In the genomic region with DNA sequence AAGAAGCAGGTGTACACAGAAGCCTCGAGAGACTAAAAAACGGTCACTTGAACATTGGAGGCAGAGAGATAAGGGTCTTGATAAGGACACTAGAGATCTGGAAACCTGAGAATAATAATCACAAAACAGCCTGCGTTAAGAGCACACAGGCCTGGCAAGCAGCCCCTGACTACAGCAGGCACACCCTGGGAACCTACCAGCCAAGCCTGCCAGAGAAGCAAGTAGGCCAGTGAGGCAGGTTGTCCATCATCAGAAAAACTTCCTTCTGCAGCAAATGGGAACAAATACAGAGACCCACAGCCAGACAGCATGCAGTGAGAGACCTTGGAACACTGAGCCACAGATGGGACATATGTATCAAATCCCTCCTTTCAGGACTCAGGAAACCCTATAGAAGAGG, we compare ENCODE assay signal across 17 mouse cellular contexts.
A peak's percentile ranks its signal among the peaks of the same experiment; 100 is the strongest.
DNase-seq lines count a peak whose midpoint lies in the region; ATAC-seq and TF ChIP-seq lines count a peak whose summit lies in the region.
"Had no signal": no experiment of that assay in that cellular context is flagged by ENCODE, and none has a peak within 500 bp of the region (broad histone marks: within the 10 kb centered on the region; RNA-seq: fewer than 3 reads in every experiment).

No protein-coding gene starts in this region.

- ATAC-seq in hindbrain, postnatal 0 days: no peak
- ATAC-seq: forebrain, embryonic 15.5 days; hindbrain, embryonic 16.5 days had no signal

- TF ChIP-seq CTCF in hindbrain, postnatal 0 days (IDR thresholded peaks at IDR 0.05; ENCODE audit: low read depth): no peak

- DNase-seq in brain, adult 2 months (ENCODE audit: low read depth, low spot score): peak; percentile 78
- peak; percentile 72 to 75 for DNase-seq in cerebellum, adult 18-20 months
- DNase-seq in cerebellum, adult 9-11 months: peak; percentile 84
- peak; percentile 61 to 68 for DNase-seq in cerebellum, postnatal 36 days
- DNase-seq in urinary bladder, postnatal 10 days (ENCODE audit: low spot score): no peak
- no peak for DNase-seq in urinary bladder, postnatal 14 days (ENCODE audit: low spot score)
- no peak for DNase-seq in hindbrain, postnatal 0 days (ENCODE audit: low spot score)
- DNase-seq: adrenal gland, postnatal 14 days; embryo, embryonic 11 days; gastrocnemius, postnatal 36 days; heart, adult 11 months; heart, postnatal 36 days; kidney, adult 11 months had no signal

- H3K27me3 ChIP-seq in hindbrain, postnatal 0 days (ENCODE audit: insufficient read depth, low read length): no peaks in the 10 kb centered on the region
- H3K27me3 ChIP-seq: embryonic facial prominence, embryonic 12.5 days; forebrain, embryonic 15.5 days had no signal

- H3K4me3 ChIP-seq in hindbrain, postnatal 0 days (ENCODE audit: low read length): no peak overlapping the region
- H3K4me3 ChIP-seq: embryonic facial prominence, embryonic 12.5 days; forebrain, embryonic 15.5 days; heart, embryonic 13.5 days had no signal

- H3K9me3 ChIP-seq in hindbrain, postnatal 0 days (ENCODE audit: low read length): no peaks in the 10 kb centered on the region
- H3K9me3 ChIP-seq: embryonic facial prominence, embryonic 12.5 days; forebrain, embryonic 15.5 days; heart, embryonic 13.5 days had no signal

- H3K36me3 ChIP-seq in hindbrain, postnatal 0 days (ENCODE audit: insufficient read depth, low read length): no peaks in the 10 kb centered on the region
- H3K36me3 ChIP-seq: embryonic facial prominence, embryonic 12.5 days; forebrain, embryonic 15.5 days; heart, embryonic 13.5 days had no signal

- H3K4me2 ChIP-seq in hindbrain, postnatal 0 days (ENCODE audit: low read depth, low read length): no peak overlapping the region
- H3K4me2 ChIP-seq: embryonic facial prominence, embryonic 12.5 days; forebrain, embryonic 15.5 days; heart, embryonic 13.5 days had no signal

- no peaks in the 10 kb centered on the region for H3K4me1 ChIP-seq in hindbrain, postnatal 0 days (ENCODE audit: insufficient read depth, low read length)
- H3K4me1 ChIP-seq: embryonic facial prominence, embryonic 12.5 days; forebrain, embryonic 15.5 days had no signal

- 81% methylated on average over 3 of the region's 3 CpGs for WGBS in hindbrain, postnatal 0 days

- H3K9ac ChIP-seq in hindbrain, postnatal 0 days (replicated peaks; ENCODE audit: low read length): no peak overlapping the region
- H3K9ac ChIP-seq: embryonic facial prominence, embryonic 12.5 days; forebrain, embryonic 15.5 days; heart, embryonic 13.5 days had no signal

- no peak overlapping the region for H3K27ac ChIP-seq in hindbrain, postnatal 0 days
- H3K27ac ChIP-seq: embryonic facial prominence, embryonic 12.5 days; forebrain, embryonic 15.5 days; heart, embryonic 13.5 days had no signal

Comparison
In these comparisons a context has a peak if more than half of its experiments do, and no peak if none do; other contexts are left out.
1. DNase-seq: peak in brain, adult 2 months (single experiment), cerebellum, adult 18-20 months (2 of 2), cerebellum, adult 9-11 months (single experiment) and cerebellum, postnatal 36 days (2 of 2); none in urinary bladder, postnatal 10 days (single experiment), urinary bladder, postnatal 14 days (single experiment) and hindbrain, postnatal 0 days (single experiment).